Mouse (Mus musculus): Measurements from ENCODE around the gene Ager. TPM values are rescaled to one million over a fixed set of nuclear protein-coding genes. Genes with fewer than 3 reads are reported as not detected.

The Ager gene
- total and polyA plus RNA-seq, 2 experiments from 2014 or later = 1.8 to 2.5 TPM

- WGBS = under 1% methylated on average over 43 of the region's 45 CpGs
- DNase-seq (ENCODE audit: low spot score) (peak; percentile 95), ATAC-seq (peak; percentile 88)
- Histone ChIP-seq H3K4me3 (ENCODE audit: low read length) (peak overlapping the region; percentile 55), H3K36me3 (ENCODE audit: insufficient read depth, low read length) (peaks cover 6% of the 10 kb centered on the region; the same call in 1 of the 2 replicates), H3K4me1 (ENCODE audit: insufficient read depth, low read length) (peaks cover 44% of the 10 kb centered on the region), H3K27ac (peak overlapping the region; percentile 95), H3K27me3 (ENCODE audit: insufficient read depth, low read length) (no peaks in the 10 kb centered on the region), H3K4me2 (ENCODE audit: low read depth, low read length) (peak overlapping the region; percentile 98), H3K9ac (replicated peaks; ENCODE audit: low read length) (peak overlapping the region; percentile 59), H3K9me3 (ENCODE audit: low read length) (no peaks in the 10 kb centered on the region)
- 0 out of 2 replicates have a peak, but pooled peaks have one; percentile 3 for TF ChIP-seq CTCF (IDR thresholded peaks at IDR 0.05; ENCODE audit: low read depth)
Measured at GRCm38 (mm10) chr17:34627093-34627942, 29.7 kb downstream of the Ager start.

GRCm38 (mm10) chr17:34627943-34628643 is 30.4 kb downstream of the Ager start, which contains the start of gene Ppt2:
Gene Ppt2 (minus strand): TSS chr17:34628510.
- no peaks in the 10 kb centered on the region for H3K36me3 ChIP-seq (ENCODE audit: insufficient read depth, low read length)
- no peak for ATAC-seq
- WGBS = 5% methylated on average over 29 of the region's 29 CpGs
- no peak for TF ChIP-seq CTCF (IDR thresholded peaks at IDR 0.05; ENCODE audit: low read depth)
- peak within 1 kb of the TSS; percentile 98 for H3K4me2 ChIP-seq (ENCODE audit: low read depth, low read length)
- peak; percentile 33 for DNase-seq (ENCODE audit: low spot score)
- peak within 1 kb of the TSS; percentile 95 for H3K27ac ChIP-seq
- no peaks in the 10 kb centered on the region for H3K27me3 ChIP-seq (ENCODE audit: insufficient read depth, low read length)
- peaks cover 44% of the 10 kb centered on the region for H3K4me1 ChIP-seq (ENCODE audit: insufficient read depth, low read length)
- no peaks in the 10 kb centered on the region for H3K9me3 ChIP-seq (ENCODE audit: low read length)
- H3K4me3 ChIP-seq (ENCODE audit: low read length) = peak within 1 kb of the TSS; percentile 55
- H3K9ac ChIP-seq (replicated peaks; ENCODE audit: low read length) = peak within 1 kb of the TSS; percentile 59

- Histone ChIP-seq H3K9ac (replicated peaks; ENCODE audit: low read length) (peak overlapping the region; percentile 59; the same call in 1 of the 2 replicates), H3K4me1 (ENCODE audit: insufficient read depth, low read length) (peaks cover 44% of the 10 kb centered on the region), H3K27ac (peak overlapping the region; percentile 95), H3K27me3 (ENCODE audit: insufficient read depth, low read length) (no peaks in the 10 kb centered on the region), H3K36me3 (ENCODE audit: insufficient read depth, low read length) (no peaks in the 10 kb centered on the region), H3K4me2 (ENCODE audit: low read depth, low read length) (peak overlapping the region; percentile 98), H3K4me3 (ENCODE audit: low read length) (peak overlapping the region; percentile 55), H3K9me3 (ENCODE audit: low read length) (no peaks in the 10 kb centered on the region)
- ATAC-seq (no peak), DNase-seq (ENCODE audit: low spot score) (no peak)
- 22% methylated on average over 5 of the region's 5 CpGs for WGBS
- TF ChIP-seq CTCF (IDR thresholded peaks at IDR 0.05; ENCODE audit: low read depth) = no peak
Measured at GRCm38 (mm10) chr17:34628644-34628967, 30.9 kb downstream of the Ager start.

GRCm38 (mm10) chr17:34629221-34629751 is 31.6 kb downstream of the Ager start, which contains the start of gene Prrt1:
Gene Prrt1 (plus strand): TSS chr17:34629533.
- no peaks in the 10 kb centered on the region for H3K36me3 ChIP-seq (ENCODE audit: insufficient read depth, low read length)
- H3K4me3 ChIP-seq (ENCODE audit: low read length) = peak within 1 kb of the TSS; percentile 55
- H3K9me3 ChIP-seq (ENCODE audit: low read length) = no peaks in the 10 kb centered on the region
- peak within 1 kb of the TSS; percentile 59 for H3K9ac ChIP-seq (replicated peaks; ENCODE audit: low read length)
- H3K27me3 ChIP-seq (ENCODE audit: insufficient read depth, low read length) = no peaks in the 10 kb centered on the region
- H3K4me2 ChIP-seq (ENCODE audit: low read depth, low read length) = peak within 1 kb of the TSS; percentile 98
- H3K27ac ChIP-seq = peak within 1 kb of the TSS; percentile 95
- H3K4me1 ChIP-seq (ENCODE audit: insufficient read depth, low read length) = peaks cover 44% of the 10 kb centered on the region
- TF ChIP-seq CTCF (IDR thresholded peaks at IDR 0.05; ENCODE audit: low read depth) = no peak
- DNase-seq (ENCODE audit: low spot score) (peak; percentile 77), ATAC-seq (no peak)
- WGBS = 0% methylated on average over 16 of the region's 16 CpGs

- WGBS = 17% methylated on average over 12 of the region's 12 CpGs
Measured at GRCm38 (mm10) chr17:34629796-34630603, 32.3 kb downstream of the Ager start.

More at GRCm38 (mm10) chr17:34629796-34630603, 32.3 kb downstream of the Ager start:
- no peak for ATAC-seq
- no peak for TF ChIP-seq CTCF (IDR thresholded peaks at IDR 0.05; ENCODE audit: low read depth)
- peak overlapping the region; percentile 55 for H3K4me3 ChIP-seq (ENCODE audit: low read length)
- peaks cover 44% of the 10 kb centered on the region for H3K4me1 ChIP-seq (ENCODE audit: insufficient read depth, low read length)
- no peaks in the 10 kb centered on the region for H3K27me3 ChIP-seq (ENCODE audit: insufficient read depth, low read length)
- no peaks in the 10 kb centered on the region for H3K9me3 ChIP-seq (ENCODE audit: low read length)
- no peak for DNase-seq (ENCODE audit: low spot score)
- peak overlapping the region; percentile 46; the same call in 1 of the 2 replicates for H3K9ac ChIP-seq (replicated peaks; ENCODE audit: low read length)
- H3K4me2 ChIP-seq (ENCODE audit: low read depth, low read length) = peak overlapping the region; percentile 98
- H3K36me3 ChIP-seq (ENCODE audit: insufficient read depth, low read length) = no peaks in the 10 kb centered on the region
- H3K27ac ChIP-seq = peak overlapping the region; percentile 20; the same call in 1 of the 2 replicates
